ENCODE assay signal across 10 mouse cellular contexts in the genomic region with DNA sequence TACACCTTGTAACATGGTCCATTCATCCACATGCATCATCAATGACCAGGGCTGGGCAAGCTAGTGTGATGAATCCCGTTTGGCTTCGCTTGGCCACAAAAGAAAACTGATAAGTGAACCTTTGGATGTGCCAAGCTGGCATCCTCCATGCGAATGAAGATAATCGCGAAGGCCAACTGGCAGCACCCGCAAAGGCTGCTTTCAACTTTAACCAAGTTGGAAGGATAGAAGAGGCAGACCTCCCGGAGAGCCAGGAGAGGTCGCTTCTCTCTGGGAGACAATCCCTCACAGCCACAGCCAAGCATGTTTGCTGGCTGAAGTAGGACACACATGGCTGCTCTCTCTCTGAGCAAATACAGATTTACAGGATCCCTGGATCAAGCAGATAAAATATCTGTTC.
DNase-seq lines count a peak whose midpoint lies in the region.
"Had no signal": no experiment of that assay in that cellular context is flagged by ENCODE, and none has a peak within 500 bp of the region (broad histone marks: within the 10 kb centered on the region; RNA-seq: fewer than 3 reads in every experiment).

No protein-coding gene starts in this region.

- intact Hi-C loops in gastrocnemius, postnatal 14 days (cut with DNase I; ENCODE audit: low total_unique reads): no loop called here

- DNase-seq in gastrocnemius, postnatal 14 days: peak; percentile 50
- DNase-seq in gastrocnemius, adult 8-10 months (ENCODE audit: low spot score in 2 of 2): no peak
- peak; percentile 2 for DNase-seq in lung, postnatal 10 days
- DNase-seq in lung, postnatal 36 days: no peak
- DNase-seq in gastrocnemius, postnatal 25 days: peak; percentile 22
- peak; percentile 53 for DNase-seq in testis, postnatal 10 days (ENCODE audit: low spot score)
- no peak for DNase-seq in left cerebral cortex, adult 18-20 months (ENCODE audit: low spot score in 2 of 2)
- DNase-seq: cerebellum, postnatal 36 days; kidney, postnatal 14 days; lung, adult 18-20 months had no signal

Comparison
In these comparisons a context has a peak if more than half of its experiments do, and no peak if none do; other contexts are left out.
1. DNase-seq: peak in gastrocnemius, postnatal 14 days (single experiment), lung, postnatal 10 days (single experiment), gastrocnemius, postnatal 25 days (single experiment) and testis, postnatal 10 days (single experiment); none in gastrocnemius, adult 8-10 months (0 of 2), lung, postnatal 36 days (single experiment) and left cerebral cortex, adult 18-20 months (0 of 2).